Mouse (Mus musculus): ENCODE measurements around the gene 4930442H23Rik. TPM values are rescaled to one million over a fixed set of nuclear protein-coding genes. Genes with fewer than 3 reads are reported as not detected.
"Not testable (repeated sequence)": the region's sequence is repeated elsewhere in the genome, so short reads cannot be mapped to it uniquely, and the experiment has no call there.

4930442H23Rik gene
- polyA plus RNA-seq, 1 experiment: not detected

DNA sequence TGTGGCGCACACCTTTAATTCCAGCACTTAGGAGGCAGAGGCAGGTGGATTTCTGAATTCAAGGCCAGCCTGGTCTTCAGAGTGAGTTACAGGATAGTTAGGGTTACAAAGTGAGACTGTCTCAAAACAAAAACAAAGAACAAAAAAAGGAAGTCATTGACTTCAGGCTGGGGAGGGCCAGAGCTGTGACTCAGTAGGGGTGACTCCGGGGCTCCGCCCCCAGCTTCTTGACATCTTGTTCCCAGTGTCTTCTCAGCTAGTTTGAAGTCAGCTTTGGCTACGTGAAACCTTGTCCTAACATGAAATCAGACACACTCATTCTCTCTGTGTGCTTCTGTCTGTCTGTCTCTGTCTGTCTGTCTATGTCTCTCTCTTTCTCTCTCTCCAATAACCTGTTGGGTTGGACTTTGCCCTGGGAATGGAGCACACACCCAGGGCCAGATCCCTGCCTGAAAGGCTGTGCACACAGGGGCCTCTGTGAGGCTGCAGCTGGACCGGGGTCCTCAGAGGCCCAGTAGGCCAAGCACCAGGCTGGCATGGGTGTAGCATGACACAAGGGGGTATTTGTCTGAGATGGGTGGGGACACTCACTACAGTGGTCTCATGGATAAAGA lies 37.9 kb upstream of the 4930442H23Rik start:
- H3K4me3 ChIP-seq (ENCODE audit: low read depth, low read length): no peak overlapping the region
- no peaks in the 10 kb centered on the region for H3K27me3 ChIP-seq (ENCODE audit: control insufficient read depth, insufficient read depth, low read length)
- H3K4me1 ChIP-seq (ENCODE audit: control insufficient read depth, insufficient read depth, insufficient read length, low read length): peaks cover 9% of the 10 kb centered on the region
- no peaks in the 10 kb centered on the region for H3K36me3 ChIP-seq (ENCODE audit: control insufficient read depth, insufficient read depth, low read length)
- H3K27ac ChIP-seq (ENCODE audit: insufficient read depth, low read depth, low read length): peak overlapping the region; percentile 42; the same call in 1 of the 2 replicates
- WGBS: 52% methylated on average over 5 of the region's 5 CpGs
- TF ChIP-seq CTCF (IDR thresholded peaks at IDR 0.05; ENCODE audit: extremely low read depth, insufficient read length, insufficient replicate concordance, low read depth, low read length) (no peak), POLR2A (IDR thresholded peaks at IDR 0.05; ENCODE audit: low read depth, low read length) (no peak)

DNA sequence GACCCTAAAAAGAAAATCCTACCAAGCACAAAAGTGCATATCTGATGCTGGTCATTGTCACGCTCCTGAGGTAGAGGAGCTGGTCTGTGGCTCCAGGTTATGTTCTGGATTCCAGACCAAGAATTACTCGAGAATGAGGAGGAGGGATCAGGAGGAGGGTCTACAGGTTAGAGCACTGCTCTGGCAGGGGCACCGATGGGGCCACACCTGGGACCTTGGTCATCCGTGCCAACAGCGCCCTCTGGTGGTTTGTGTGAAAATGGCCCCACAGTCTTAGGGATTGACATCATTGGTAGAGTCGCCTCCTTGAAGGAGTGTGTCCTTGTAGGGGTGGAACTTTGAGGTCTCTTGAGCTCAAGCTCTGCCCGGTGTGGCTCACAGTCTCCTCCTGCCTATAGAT lies 34.3 kb upstream of the 4930442H23Rik start:
- TF ChIP-seq CTCF (IDR thresholded peaks at IDR 0.05; ENCODE audit: extremely low read depth, insufficient read length, insufficient replicate concordance, low read depth, low read length) (peak; percentile 89), POLR2A (IDR thresholded peaks at IDR 0.05; ENCODE audit: low read depth, low read length) (no peak)
- H3K36me3 ChIP-seq (ENCODE audit: control insufficient read depth, insufficient read depth, low read length): no peaks in the 10 kb centered on the region
- H3K27ac ChIP-seq (ENCODE audit: insufficient read depth, low read depth, low read length): no peak overlapping the region
- 17% methylated on average over 7 of the region's 7 CpGs for WGBS
- H3K4me3 ChIP-seq (ENCODE audit: low read depth, low read length): no peak overlapping the region
- H3K27me3 ChIP-seq (ENCODE audit: control insufficient read depth, insufficient read depth, low read length): no peaks in the 10 kb centered on the region
- peaks cover 9% of the 10 kb centered on the region for H3K4me1 ChIP-seq (ENCODE audit: control insufficient read depth, insufficient read depth, insufficient read length, low read length)

DNA sequence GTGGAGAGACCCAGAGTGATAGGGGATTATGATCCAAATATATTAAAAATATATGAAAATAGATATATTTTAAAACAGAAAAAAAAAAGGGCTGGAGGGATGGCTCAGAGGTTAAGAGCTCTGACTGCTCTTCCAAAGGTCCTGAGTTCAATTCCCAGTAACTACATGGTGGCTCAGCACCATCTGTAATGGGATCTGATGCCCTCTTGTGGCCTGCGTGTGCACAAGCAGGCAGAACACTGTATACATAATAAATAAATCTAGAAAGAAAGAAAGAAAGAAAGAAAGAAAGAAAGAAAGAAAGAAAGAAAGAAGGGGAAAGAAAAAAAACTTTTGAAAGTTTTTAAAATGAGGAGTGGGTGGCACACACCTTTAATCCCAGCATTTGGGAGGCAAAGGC lies 33.6 kb upstream of the 4930442H23Rik start:
- not testable (repeated sequence) for H3K27me3 ChIP-seq (ENCODE audit: control insufficient read depth, insufficient read depth, low read length); H3K27ac ChIP-seq (ENCODE audit: insufficient read depth, low read depth, low read length); H3K36me3 ChIP-seq (ENCODE audit: control insufficient read depth, insufficient read depth, low read length); H3K4me3 ChIP-seq (ENCODE audit: low read depth, low read length); H3K4me1 ChIP-seq (ENCODE audit: control insufficient read depth, insufficient read depth, insufficient read length, low read length)
- 14% methylated on average over 1 of the region's 1 CpGs for WGBS
- peak; percentile 24; the same call in 1 of the 2 replicates for TF ChIP-seq CTCF (IDR thresholded peaks at IDR 0.05; ENCODE audit: extremely low read depth, insufficient read length, insufficient replicate concordance, low read depth, low read length)

DNA sequence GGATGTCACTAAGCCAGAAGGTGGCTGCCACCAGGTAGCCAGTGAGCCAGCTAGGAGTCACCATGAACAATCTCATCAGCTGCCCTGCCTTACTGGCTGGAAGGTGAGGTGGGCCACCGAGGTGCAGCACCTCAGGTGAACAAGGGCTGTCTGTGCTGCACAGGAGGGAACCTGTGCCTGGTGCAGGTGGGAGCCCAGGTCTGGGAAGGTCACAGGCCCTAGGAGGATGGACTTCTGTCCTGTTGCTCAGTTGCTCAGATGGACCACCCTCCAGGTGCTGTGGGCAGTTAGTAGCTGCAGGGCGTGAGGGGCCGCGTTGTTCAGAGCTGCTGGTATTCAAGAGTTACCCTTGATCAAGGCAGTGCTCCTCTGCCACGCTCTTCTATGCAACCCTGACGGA lies 33.2 kb upstream of the 4930442H23Rik start:
- Histone ChIP-seq H3K27ac (ENCODE audit: insufficient read depth, low read depth, low read length) (no peak overlapping the region), H3K4me3 (ENCODE audit: low read depth, low read length) (no peak overlapping the region), H3K27me3 (ENCODE audit: control insufficient read depth, insufficient read depth, low read length) (no peaks in the 10 kb centered on the region), H3K36me3 (ENCODE audit: control insufficient read depth, insufficient read depth, low read length) (no peaks in the 10 kb centered on the region), H3K4me1 (ENCODE audit: control insufficient read depth, insufficient read depth, insufficient read length, low read length) (peaks cover 8% of the 10 kb centered on the region)
- TF ChIP-seq POLR2A (IDR thresholded peaks at IDR 0.05; ENCODE audit: low read depth, low read length) (no peak), CTCF (IDR thresholded peaks at IDR 0.05; ENCODE audit: extremely low read depth, insufficient read length, insufficient replicate concordance, low read depth, low read length) (no peak)
- 85% methylated on average over 6 of the region's 6 CpGs for WGBS

DNA sequence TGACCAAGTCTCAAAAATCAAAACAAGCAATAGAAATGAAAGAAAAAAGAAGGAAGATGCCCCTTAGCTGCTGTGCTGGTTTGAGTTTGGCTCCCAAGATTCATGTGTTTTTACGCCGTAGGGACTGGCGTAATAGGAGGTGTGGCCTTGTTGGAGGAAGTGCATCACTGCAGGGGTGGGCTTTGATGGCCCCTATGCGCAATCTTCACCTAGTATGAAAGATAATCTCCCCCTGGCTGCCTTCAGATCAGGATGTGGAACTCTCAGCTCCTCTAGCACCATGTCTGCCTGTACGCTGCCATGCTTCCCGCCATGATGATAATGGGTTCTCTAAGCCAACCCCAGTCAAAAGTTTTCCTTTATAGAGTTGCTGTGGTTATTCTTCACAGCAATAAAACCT lies 32.6 kb upstream of the 4930442H23Rik start:
- H3K27ac ChIP-seq (ENCODE audit: insufficient read depth, low read depth, low read length): no peak overlapping the region
- H3K4me1 ChIP-seq (ENCODE audit: control insufficient read depth, insufficient read depth, insufficient read length, low read length): peaks cover 3% of the 10 kb centered on the region; the same call in 1 of the 2 replicates
- H3K4me3 ChIP-seq (ENCODE audit: low read depth, low read length): no peak overlapping the region
- TF ChIP-seq POLR2A (IDR thresholded peaks at IDR 0.05; ENCODE audit: low read depth, low read length) (no peak), CTCF (IDR thresholded peaks at IDR 0.05; ENCODE audit: extremely low read depth, insufficient read length, insufficient replicate concordance, low read depth, low read length) (no peak)
- H3K36me3 ChIP-seq (ENCODE audit: control insufficient read depth, insufficient read depth, low read length): no peaks in the 10 kb centered on the region
- WGBS: 91% methylated on average over 6 of the region's 6 CpGs
- H3K27me3 ChIP-seq (ENCODE audit: control insufficient read depth, insufficient read depth, low read length): no peaks in the 10 kb centered on the region

DNA sequence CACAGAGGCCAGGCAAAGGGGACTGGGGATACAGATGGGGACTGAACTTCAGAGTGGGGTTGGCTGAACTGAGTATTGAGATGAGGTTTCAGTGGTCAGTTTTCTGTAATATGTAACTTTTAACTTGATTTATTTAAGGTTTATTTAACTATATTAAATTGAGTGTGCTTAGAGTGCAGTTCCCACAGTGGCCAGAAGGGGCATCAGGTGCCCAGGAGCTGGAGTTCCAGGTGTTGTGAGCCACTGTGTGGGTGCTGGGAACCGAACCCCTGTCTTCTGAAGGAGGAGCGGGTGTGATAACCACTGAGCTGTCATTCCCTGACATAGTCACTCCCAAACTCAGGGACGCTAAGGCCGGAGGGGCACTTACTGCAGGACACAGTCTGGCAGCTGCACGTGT lies 26.5 kb upstream of the 4930442H23Rik start:
- Histone ChIP-seq H3K4me1 (ENCODE audit: control insufficient read depth, insufficient read depth, insufficient read length, low read length) (no peaks in the 10 kb centered on the region), H3K27me3 (ENCODE audit: control insufficient read depth, insufficient read depth, low read length) (no peaks in the 10 kb centered on the region), H3K36me3 (ENCODE audit: control insufficient read depth, insufficient read depth, low read length) (no peaks in the 10 kb centered on the region), H3K27ac (ENCODE audit: insufficient read depth, low read depth, low read length) (no peak overlapping the region), H3K4me3 (ENCODE audit: low read depth, low read length) (no peak overlapping the region)
- 94% methylated on average over 5 of the region's 5 CpGs for WGBS
- TF ChIP-seq POLR2A (IDR thresholded peaks at IDR 0.05; ENCODE audit: low read depth, low read length): no peak
- peak; percentile 29; the same call in 1 of the 2 replicates for TF ChIP-seq CTCF (IDR thresholded peaks at IDR 0.05; ENCODE audit: extremely low read depth, insufficient read length, insufficient replicate concordance, low read depth, low read length)

DNA sequence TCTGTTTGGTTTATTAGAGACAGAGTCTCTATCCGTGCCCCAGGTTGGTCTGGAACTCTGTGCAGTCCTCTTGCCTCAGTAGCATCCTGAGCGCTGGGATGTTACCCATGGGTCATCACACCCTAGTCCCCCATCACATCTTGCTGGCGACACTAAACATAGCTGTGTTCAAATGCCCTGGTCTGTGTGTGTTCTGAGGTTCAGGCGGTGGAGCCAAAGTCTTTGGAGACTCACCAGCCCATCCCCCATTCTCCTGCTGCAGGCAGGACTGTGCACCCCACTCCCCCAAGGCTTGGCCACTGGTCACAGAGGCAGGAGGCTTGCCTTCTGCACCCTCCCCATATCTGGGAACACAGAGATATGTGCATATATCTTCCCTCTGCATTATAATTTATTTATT lies 20.5 kb upstream of the 4930442H23Rik start:
- Histone ChIP-seq H3K27ac (ENCODE audit: insufficient read depth, low read depth, low read length) (peak overlapping the region; percentile 69; the same call in 1 of the 2 replicates), H3K4me1 (ENCODE audit: control insufficient read depth, insufficient read depth, insufficient read length, low read length) (peaks cover 11% of the 10 kb centered on the region; the same call in 1 of the 2 replicates), H3K27me3 (ENCODE audit: control insufficient read depth, insufficient read depth, low read length) (no peaks in the 10 kb centered on the region), H3K36me3 (ENCODE audit: control insufficient read depth, insufficient read depth, low read length) (no peaks in the 10 kb centered on the region), H3K4me3 (ENCODE audit: low read depth, low read length) (no peak overlapping the region)
- TF ChIP-seq CTCF (IDR thresholded peaks at IDR 0.05; ENCODE audit: extremely low read depth, insufficient read length, insufficient replicate concordance, low read depth, low read length): no peak
- no peak for TF ChIP-seq POLR2A (IDR thresholded peaks at IDR 0.05; ENCODE audit: low read depth, low read length)
- 73% methylated on average over 4 of the region's 4 CpGs for WGBS
